Mouse (Mus musculus): Measurements from ENCODE around the gene Spint3.
A peak's percentile ranks its signal among the peaks of the same experiment; 100 is the strongest.
"Not testable (repeated sequence)": the region's sequence is repeated elsewhere in the genome, so short reads cannot be mapped to it uniquely, and the experiment has no call there.

Gene Spint3

DNA sequence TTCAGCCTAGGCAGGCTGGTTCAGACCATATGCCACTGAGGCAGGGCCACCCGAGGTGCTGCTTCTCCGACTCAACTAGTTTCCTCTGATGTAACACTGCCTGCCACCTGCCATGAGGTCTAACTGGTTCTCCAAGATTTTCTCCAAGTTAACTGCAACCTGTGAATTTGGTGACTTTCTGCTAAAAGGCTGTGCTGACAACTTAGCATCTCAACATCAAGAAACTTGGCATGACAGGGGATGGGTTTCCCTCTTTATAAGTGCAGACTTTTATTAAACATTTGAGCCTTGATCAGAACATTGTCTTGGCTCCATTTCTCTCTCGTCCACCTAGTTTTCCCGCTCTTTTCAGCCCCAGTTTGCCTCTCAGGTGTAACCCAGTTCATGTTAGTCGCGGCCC is at the start of gene Spint3:
Gene Spint3 (minus strand): TSS at position 101 of the 400 bp plus-strand sequence.
- DNase-seq (ENCODE audit: low read depth, low spot score) = not testable (repeated sequence)

DNA sequence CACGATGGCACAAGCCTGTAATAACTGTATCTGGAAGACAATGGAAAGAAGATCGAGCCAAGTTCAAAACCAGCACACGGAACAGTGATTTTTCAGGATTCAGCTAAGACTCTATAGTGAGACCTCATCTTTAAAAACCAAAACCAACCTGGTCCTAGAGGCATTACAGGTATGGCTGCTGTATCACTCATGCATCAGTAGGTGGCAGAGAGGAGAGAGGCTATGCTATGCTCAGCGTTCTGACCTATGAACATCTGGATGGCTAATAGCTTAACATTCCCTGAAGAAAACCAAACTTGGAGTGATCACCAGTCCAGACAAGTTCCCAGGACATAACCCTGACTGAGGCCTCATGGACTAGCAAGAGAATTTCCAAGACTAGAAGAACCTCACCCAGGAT is 48.5 kb upstream of the Spint3 start:
- no peak for DNase-seq (ENCODE audit: low read depth, low spot score)

DNA sequence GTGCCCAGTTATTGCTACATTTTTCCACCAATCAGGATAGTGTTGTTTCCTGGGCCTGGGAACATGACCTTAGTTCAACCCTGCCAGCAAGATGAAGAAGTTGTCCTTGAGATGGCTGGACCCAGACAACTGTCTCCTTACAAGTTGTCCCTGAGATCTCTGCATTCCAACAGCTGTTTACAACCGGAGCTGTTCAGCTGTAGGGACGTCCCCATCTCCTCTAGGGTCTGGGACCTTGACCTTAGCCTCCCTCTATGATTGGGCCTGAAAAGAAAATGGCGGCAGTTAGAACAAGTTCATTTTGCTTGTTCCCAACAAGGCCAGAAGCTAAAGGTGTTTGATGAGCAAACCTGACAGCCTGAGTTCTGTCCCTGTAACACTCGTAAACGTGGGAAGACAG is 45.8 kb upstream of the Spint3 start:
- DNase-seq (ENCODE audit: low read depth, low spot score) = no peak

DNA sequence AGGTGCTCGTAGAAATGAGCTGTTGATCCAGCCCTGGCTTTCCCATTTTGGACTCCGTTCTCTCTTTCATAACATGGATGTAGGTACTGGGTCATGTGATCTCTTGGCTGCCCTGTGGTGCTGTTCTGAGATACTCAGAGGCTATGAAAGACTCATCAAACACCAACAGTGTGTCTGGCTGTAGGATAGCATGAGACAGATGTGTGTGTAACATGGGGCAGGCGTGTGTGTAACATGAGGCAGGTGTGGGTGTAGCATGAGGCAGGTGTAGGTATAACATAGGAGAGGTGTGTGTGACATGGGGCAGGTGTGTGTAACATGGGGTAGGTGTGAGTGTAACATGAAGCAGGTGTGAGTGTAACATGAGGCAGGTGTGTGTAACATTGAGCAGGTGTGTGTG is 42.1 kb upstream of the Spint3 start:
- no peak for DNase-seq (ENCODE audit: low read depth, low spot score)

DNA sequence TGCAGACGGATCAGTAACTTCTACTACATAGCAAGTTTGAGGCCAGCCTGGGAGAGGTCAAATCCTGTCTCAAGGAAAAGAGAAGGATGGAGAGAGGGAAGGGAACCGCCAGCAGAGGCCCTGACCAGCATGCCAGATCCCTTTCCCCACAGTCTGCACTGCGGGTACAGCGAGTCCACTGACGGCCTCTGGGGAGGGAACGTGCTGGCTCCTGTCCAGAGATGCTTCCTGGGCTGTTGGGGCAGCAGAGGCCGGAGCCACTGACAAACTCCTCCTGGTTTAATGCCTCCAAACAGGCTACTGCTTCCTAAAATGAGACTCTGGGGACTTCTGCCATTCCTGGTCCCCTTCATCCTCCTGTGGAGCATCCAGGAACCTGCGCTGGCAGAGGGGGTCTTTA is 40.2 kb upstream of the Spint3 start, which contains the start of the genes Wfdc6b and Wfdc8:
Gene Wfdc6b (plus strand): TSS at position 52 of the 400 bp plus-strand sequence.
Gene Wfdc8 (minus strand): TSS at position 156 of the 400 bp plus-strand sequence.
- not testable (repeated sequence) for DNase-seq (ENCODE audit: low read depth, low spot score)

DNA sequence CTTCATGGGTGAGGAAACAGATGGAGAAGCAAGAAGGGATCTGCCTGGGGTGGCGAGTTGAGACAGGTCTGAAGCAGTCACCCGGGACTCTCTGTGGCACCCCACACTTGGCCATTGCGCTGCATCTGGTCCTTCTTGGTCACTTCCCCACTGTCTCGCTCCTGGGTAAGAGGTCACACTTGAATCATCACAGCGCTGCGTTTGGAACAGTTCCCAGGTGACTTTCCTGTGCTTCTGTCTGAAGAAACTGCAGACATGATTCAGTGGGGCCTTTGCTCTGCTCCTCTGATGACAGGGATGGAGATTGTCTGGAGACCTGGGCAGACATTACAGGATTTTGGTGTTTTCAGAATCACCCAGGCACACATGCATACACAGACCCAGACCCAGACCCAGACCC is 35.5 kb upstream of the Spint3 start:
- DNase-seq (ENCODE audit: low read depth, low spot score) = no peak

DNA sequence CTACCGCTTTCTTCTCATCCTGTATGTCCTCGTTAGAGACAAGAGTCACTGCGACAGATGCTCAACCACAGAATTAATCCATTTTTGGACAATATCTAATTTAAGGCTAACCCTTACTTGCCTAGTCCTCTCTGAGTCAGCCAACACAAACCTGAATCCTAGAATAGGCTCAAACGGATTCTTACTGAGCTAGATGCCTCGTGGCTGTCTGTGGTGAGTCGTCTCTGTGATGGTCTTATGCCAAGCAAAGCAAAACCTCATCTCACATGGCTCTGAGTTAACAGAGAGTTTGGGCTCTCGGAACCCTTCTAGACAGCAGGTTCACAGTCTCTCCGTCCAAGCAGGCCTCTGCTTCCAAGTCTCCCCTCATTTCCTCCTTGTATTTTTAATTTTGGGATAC is 31.2 kb upstream of the Spint3 start:
- no peak for DNase-seq (ENCODE audit: low read depth, low spot score)

DNA sequence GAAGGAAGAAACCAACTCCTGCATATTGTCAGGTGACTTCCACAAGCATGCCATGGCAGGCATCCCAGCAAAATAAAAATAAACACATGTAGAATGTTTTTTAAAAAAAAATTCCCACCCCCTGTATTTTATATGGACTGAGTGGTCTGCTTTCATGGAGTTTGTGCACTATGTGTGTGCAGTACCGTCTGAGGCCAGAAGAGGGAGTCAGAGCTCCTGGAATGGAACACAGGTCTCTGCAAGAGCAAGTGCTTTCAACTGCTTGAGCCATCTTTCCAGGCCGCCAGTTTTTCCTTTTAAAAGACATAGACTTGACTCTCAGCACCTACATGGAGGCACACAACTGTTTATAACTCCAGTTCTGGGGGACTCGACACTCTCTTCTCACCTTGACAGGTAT is 30.2 kb upstream of the Spint3 start:
- peak; percentile 75 for DNase-seq (ENCODE audit: low read depth, low spot score)

DNA sequence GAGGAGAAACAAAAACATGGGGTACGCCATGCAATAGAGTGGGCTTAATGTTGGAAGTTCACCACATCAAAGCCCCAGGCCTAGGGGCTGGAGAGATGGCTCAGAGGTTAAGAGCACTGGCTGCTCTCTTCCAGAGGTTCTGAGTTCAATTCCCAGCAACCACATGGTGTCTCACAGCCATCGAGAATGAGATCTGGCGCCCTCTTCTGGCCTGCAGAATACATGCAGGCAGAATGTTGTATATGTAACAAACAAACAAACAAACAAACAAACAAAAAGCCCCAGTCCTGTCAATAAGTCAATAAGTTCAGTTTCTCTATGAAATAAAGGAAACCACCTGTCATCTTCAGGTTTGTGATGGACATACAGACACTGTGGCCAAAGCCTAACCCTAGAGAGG is 26.9 kb upstream of the Spint3 start:
- DNase-seq (ENCODE audit: low read depth, low spot score) = no peak

DNA sequence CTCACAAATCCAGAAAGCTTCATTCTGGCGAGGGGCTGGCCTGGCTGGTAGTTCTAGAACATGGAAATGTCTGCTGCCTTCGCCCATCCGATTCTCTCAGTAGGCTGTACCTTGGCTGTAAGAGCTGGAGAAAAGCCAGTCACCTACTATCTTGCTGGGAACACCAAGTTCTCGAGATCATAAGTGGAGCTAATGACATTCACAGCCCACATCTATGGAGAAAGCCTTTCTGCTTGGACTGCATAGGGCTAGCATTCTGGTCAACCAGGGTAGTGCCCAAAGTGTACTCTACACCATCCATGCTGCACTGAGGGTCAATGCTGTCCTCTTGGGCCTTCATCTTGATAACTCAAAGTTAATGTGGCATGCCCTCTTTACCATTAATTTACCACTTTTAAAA is 20.2 kb upstream of the Spint3 start, which contains the start of gene Eppin:
Gene Eppin (minus strand): TSS at position 101 of the 400 bp plus-strand sequence.
- no peak for DNase-seq (ENCODE audit: low read depth, low spot score)

DNA sequence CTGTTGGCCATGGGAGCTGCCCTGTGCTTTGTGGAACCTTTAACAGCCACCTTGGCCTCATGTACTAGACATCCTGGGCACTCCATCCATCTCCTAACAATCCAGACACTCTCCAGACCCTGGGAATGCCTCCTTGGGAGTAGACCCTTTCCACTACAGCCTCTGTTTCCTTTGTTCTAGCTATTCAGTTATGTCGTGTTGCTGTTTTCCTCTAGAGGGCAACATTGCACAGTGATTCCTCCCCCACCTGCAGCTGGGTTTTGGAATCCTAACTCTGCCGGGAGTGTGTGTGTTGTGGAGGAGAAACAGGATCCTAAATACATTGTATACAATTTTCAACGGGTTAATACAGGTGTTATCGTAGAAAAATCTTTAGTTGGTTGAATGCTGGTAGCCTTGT is 18.8 kb upstream of the Spint3 start:
- DNase-seq (ENCODE audit: low read depth, low spot score) = peak; percentile 71

DNA sequence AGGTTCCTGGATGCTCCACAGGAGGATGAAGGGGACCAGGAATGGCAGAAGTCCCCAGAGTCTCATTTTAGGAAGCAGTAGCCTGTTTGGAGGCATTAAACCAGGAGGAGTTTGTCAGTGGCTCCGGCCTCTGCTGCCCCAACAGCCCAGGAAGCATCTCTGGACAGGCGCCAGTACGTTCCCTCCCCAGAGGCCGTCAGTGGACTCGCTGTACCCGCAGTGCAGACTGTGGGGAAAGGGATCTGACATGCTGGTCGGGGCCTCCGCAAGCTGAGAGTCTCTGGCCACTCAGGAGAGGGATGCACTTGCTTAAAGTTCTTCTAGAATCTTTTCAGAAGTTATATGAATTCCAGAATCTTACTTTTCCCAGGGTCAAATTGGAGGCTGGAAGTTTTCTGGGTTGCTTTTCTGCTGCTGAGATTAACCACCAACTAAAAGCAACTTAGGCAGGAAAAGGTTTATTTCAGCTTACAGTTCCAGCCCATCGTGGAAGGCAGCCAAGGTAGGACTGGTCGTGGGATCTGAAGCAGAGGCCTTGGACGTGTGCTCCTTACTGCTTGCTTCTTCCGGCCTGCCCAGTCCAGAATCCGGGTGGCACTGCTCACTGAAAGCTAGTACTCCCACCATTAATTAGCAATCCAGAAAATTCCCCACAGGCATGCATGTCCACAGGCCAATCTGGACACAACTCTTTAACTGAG is 11.9 kb upstream of the Spint3 start, which contains the start of gene Wfdc6a:
Gene Wfdc6a (minus strand): TSS at position 423 of the 701 bp plus-strand sequence.
- DNase-seq (ENCODE audit: low read depth, low spot score) = not testable (repeated sequence)

DNA sequence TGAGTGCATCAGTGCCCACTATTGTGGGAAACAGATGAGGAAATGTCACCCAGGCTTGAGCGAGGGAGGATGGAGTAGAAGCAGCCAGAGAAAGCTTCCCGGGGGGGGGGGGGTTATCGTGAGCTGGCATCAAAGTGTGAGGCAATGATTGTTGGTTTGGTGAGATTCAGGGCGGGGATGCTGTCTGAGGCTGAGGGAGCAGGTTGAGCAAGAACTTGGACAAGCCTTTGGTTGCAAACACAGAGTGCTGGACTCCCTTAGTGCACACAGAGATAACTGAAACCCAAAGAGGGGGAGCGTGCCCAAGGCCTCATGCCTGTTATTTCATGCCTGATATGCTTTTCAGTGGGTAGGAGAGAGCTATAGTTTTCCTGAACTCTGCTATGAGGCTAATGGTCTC is 5.8 kb downstream of the Spint3 start:
- DNase-seq (ENCODE audit: low read depth, low spot score) = no peak

DNA sequence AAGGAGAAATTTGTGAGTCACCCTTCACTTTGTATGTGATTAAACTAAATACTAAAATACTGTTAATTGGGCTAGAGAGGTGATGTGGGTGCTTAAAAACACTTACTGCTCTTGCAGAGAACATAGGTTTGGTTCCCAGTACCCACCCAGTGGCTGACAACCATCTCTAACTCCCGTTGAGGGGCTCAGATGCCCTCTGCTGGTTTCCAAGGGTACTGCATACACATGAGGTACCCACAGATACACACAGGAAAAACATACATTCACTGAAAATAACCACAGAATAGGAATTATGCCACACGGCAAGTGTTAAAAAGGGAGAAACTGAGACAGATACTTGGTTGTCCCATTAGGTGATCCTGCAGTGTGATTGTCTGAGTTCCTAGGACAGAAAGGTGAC is 6.3 kb downstream of the Spint3 start:
- DNase-seq (ENCODE audit: low read depth, low spot score) = peak; percentile 37

DNA sequence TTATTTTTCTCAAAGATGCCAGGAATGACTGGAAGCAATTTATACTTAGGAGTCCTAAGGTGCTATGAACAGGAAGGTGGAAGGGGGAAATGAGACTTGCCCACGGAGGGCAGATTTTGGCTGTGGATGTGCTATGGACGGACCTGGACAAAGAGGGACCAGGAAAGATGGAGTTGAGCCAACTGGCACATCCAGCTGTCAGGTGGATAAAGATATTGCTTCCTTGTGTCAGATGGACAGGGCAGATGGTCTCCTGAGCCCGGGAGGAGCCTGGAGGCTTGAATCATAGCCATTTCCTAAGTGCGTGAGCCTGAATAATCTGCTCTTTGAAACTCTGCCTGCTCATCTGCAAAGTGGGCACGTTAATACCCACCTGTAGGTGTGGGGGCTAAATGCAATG is 8.9 kb downstream of the Spint3 start:
- no peak for DNase-seq (ENCODE audit: low read depth, low spot score)

DNA sequence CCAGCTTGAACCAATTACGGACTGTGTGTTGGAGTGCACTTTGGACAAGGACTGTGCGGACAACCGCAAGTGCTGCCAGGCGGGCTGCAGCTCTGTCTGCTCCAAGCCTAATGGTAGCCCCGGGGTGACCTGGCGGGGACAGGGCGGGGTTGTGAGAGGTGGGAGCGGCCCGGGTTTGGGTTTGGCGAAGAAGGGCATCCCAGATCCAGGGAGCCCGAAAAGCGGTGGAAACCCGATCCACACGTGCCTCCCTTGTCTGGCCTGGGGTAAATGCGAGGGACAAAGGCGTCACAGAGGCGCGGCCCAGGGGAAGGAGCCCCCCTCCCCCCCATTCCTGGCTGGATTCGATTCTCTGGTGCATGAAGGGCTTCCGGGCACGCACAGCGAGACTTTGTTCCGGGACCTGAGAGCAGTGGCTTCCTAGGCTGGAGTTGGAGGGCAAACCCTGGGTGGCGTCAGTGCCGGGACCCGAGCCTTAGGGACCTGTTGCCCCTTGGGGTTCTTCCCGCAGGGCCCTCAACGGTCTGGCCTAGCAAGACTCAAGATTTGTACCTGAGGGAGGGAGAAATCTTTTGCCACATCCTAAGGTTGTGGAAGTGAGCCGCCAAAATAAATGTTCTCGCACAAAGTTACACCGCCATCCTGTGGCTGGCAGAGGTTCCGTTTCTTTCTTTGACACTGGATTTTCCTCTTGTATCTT is 9.8 kb downstream of the Spint3 start:
- peak; percentile 72 for DNase-seq (ENCODE audit: low read depth, low spot score)

DNA sequence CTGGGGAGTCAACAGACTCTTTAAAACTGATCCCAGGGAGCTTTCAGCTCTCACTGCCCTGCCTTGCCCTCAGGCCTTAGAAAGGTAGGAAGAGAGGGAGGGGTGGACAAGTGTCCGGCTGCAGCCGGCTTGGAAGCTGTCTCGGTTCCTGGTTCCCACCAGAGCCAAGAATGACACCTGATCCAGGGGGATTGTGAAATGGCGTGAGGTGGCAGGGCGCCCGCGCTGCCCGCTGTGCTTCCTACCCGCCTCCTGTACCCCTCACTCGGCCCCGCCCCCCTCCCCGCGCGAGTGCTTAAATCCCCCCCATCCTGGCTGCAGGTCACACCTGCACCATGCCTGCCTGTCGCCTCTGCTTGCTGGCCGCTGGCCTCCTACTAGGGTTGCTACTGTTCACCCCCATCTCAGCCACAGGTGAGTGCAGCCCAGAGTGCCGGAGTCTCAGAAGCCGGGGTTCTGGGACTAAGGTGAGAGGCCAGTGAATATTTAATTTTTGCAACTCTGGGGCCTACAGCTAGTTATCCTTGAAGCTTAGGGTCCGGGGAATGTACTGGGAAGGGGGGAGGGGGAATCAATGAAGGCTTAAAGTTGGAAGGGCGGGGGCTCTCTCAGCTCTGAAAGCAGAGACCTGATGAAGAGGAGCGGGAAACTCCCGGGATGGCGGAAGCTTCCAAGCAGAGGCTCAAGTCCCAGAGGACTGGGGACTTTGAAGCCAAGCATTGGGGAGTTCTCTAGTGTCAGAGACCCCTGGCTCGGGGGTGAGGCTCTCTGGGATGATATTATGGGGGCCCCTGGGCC is 10.7 kb downstream of the Spint3 start, which contains the start of gene Wfdc2:
Gene Wfdc2 (plus strand): TSS at position 23 of the 798 bp plus-strand sequence.
- DNase-seq (ENCODE audit: low read depth, low spot score) = peak; percentile 91

DNA sequence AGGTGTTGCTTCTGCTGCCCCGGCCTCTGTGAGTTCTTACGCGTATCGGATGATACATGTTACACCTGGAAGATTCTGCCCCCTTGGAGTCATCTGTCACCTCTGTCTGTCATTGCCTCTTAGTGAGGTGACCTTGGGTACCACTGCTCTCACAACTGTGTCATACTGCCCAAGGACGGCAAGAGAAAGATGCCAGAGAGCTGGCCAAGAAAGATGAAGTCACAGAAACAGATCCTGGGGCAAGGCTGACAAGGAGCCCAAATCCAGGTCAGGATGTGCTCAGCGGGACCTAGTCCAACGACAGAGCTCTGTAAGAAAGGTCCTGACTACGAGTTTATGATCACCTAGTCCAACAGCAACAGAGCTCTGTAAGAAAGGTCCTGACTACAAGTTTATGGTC is 13.2 kb downstream of the Spint3 start:
- no peak for DNase-seq (ENCODE audit: low read depth, low spot score)

DNA sequence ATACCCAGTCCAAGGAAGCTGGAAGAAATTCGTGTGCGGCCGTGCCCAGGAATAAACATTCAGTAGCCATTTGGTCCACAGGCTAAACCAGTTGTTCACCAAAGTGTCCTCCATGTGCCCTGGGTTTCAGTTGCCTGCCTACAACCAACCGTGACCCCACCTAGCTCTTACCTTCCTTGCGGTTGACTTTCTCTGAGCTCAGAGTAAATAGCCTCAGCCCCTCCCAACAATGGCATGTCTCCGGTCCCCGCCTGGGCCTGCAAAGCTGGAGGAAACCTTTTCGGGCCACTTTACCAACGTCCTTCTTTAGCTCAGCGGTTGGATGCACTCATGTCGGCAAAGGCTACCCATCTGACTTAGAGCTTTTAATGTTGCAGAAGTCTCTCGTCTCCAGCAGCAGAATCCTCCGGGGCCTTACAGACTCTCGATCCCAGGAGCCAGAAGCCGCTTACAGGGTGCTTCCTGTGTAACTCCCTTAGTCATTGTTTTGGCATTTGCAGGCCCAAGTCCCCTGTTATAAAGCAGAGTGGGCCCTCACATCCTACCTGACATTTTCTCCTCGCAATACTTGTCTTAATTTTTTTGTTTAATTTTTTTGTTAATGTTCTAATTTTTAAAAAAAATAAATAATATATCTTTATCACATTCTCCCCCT is 14.1 kb downstream of the Spint3 start:
- peak; percentile 69 for DNase-seq (ENCODE audit: low read depth, low spot score)

DNA sequence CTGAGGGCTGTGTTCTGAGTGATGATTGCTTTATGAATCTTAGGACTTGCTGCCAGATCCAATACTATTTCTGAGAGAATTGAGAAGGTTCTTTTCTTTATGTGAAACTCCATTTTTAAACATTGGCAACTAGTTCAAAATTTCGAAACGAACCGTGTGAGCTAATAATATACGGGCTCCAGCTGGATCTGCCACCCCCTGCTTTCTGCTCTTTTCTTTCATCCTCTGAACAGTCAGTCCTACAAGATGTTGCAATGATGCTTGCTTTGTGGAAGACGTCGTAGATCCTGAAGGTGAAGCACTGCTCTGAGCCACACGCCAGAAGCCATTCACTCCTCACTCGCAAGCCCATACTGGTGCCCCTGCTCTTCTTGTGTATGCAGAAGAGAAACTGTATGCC is 14.8 kb downstream of the Spint3 start:
- no peak for DNase-seq (ENCODE audit: low read depth, low spot score)

DNA sequence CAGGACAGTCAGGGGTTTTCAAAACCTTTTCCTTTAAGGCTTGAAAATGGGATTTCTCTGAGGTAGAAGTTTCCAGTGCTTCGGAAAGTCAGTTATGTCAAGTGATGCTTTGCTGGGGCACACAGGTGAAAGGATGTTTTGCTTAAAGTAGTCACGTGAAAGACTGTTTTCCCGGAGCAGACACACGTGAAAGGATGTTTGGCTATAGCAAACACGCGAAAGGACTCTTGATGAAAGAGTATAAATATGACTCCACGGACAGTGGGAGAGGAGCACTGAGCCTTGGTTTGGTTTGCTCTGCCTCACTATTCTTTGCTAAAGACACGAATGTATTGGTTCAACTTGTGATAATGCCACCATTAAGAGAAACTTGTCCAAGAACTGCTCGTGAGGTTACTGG is 21.8 kb downstream of the Spint3 start:
- DNase-seq (ENCODE audit: low read depth, low spot score) = no peak

DNA sequence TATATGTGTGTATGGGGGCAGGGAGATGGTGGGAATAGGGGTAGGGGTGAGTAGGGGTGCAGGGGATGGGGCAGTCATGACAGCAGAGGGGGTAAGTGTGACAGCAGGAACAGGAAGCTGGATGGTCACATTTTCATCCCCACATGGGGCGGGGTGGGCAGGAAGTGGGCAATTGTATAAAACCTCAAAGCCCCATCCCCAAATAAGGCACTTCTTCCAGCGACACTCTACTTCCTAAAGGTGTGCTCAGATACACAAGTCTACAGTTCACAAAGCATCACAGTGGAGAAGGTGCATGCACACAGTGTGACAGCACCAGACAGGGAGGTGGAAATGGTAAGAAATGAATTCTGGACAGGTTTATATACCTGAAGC is 22.4 kb downstream of the Spint3 start:
- DNase-seq (ENCODE audit: low read depth, low spot score) = no peak

Data from ZHBTc4 (cell line).